Mouse (Mus musculus): ENCODE data around the gene Trpm3.

The Trpm3 gene

DNA sequence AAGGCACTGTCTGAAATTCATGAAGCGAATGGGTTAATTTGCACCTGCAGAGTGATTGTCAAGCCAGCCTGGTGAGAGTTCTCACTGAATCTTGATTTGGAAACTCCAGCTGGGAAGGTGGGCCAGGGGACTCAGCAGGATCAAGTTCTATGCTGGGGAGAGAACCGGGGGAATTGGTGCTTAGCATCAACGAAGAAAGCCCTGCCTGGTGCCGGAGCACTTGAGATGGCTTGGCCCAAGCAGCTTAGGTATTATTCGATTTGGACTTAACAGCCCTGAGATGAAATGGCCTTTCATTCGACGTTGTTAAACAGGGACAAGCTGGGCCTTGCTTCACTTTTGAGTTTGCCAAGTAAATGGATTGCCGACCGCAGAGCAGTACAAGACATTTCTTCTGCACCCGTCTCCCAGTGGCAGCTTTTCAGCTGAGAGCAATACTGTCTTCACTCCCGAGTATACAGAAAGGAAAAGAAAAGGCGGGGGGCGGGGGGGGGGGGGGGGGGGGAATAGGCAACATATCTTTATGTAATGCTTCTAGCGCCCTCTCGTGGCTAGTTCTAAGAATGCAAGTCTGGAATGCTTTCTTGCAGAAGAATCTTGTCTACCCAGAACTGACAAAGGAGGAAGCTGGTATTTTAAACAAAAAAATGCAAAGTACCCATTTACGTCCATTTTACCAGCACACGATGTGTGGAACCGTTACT lies 165.3 kb downstream of the Trpm3 start:
- DNase-seq (ENCODE audit: low read depth), result peak; percentile 35

DNA sequence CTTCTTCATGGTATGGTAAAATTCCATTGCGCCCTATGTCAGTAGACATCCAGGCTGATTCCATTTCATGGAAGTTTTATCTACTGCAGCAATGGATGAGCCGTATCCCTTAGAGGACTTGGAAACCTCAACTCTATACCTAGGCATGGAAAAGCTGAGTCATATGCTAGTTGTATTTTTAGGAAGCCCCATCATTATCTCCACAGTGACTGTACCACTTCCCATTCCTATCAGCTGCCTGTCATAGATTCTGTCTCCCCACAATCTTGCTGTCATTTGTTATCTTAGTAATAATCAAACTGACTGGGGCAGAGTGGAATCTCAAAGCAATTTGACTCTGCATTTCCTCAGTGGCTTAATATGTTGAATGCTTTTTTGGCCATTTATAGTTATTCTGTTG lies 169.2 kb downstream of the Trpm3 start:
- no peak for DNase-seq (ENCODE audit: low read depth)

DNA sequence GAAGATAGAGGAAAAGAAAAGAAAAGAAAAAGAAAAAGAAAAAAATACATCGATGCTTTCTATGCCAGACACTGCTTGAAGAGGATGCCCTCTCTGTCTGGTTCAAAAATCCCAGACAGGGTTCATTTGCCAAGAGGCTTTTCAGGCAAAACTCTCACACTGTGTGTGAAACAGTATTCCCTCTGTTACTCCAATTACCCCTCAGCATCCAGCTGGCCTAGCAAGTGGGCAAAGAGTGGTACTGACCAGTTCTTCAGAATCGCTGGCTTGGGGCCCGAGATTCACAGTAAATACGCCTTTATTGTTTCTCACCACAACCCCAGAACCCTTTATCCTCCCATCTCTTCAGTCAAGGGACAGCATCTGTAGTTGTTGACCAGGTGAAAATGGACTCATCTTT lies 178.5 kb downstream of the Trpm3 start:
- DNase-seq (ENCODE audit: low read depth), result no peak

DNA sequence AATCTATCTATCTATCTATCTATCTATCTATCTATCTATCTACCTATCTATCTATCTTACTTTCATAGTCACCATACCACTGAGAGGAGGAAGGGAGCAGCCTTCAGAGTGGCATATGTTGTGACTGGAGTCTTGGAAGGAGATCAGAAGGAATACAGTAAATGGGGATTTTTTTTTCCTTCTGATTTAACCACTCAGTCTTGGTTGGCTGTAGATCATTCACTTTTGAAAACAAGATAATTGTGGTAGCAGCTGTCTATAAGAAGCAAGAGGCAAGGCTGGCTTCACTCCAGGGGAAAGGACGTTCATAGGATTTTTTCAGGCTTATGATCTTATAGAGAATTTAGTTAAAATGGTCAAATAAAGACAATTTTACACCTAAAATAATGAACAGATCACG lies 188.0 kb downstream of the Trpm3 start:
- DNase-seq (ENCODE audit: low read depth), result no peak

DNA sequence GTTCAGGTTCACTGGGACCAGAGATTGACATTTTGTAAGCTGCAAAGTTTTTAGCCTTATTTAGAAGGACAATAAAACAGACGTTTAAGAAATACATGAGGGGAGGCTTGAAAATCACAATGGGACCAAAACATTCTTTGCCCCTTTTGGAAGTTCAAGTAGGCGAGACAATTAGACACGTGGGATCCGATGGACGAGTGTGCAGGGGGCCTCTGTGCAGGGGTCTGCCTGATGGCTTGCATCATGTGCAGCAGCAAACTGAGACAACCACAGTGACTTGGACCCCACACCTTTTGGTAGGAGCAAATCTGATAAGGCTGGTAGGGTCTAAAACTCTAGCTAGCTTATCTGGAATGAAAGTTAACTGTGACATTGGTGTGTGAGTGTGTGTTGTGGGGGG lies 188.4 kb downstream of the Trpm3 start:
- no peak for DNase-seq (ENCODE audit: low read depth)

DNA sequence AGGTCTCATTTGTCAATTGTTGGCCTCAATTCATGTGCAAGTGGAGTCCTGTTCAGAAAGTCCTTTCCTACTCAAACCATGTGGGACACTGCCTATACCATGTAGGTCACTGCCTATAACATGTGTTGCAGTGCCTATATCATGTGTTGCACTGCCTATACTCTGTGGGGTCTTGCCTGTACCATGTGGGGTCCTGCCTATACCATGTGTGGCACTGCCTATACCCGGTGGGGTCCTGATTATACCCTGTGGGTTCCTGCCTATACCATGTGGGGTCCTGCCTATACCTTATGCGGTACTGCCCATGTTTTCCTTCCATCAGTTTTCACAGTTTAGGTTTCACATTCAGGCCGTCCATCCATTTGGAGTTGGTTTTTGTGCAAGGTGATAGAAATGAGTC lies 197.4 kb downstream of the Trpm3 start:
- DNase-seq (ENCODE audit: low read depth), result no peak

DNA sequence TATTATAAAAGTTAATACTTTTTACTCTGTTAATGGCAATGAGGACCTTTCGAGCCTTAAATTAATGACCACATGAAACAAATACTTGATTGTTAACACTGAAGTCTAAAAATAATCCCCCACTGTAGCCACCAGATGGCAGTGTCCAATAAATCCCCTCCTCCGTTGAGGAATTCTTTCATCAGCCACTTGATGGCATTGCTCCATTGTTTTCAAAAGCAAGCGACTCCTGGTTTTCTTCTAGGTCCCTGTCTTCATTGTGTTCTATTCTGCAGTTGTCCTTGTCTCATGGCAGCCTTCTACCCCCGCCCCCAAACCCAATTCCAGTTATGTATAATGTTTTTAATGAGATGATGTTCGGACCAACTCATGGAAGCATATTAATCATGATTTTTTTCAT lies 198.6 kb downstream of the Trpm3 start:
- no peak for DNase-seq (ENCODE audit: low read depth)

DNA sequence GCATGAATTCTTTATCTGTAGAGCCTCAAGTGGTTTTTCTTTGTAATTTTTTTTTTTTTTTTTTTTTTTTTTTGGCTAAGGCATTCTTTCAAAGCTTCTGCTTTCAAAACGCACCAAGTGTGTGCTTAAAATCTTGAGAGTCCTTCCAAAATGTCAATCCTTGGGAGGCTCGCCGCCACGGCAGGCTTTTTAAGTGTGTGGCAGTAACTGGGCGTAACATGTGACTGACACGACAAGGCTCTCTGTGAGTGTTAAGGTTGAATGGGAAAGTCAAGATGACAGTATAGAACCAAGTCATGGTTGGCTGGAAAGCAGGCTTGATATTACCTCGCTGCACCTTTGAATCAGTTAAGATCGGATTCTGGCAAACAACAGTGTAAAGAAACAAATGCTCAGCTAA lies 200.1 kb downstream of the Trpm3 start:
- DNase-seq (ENCODE audit: low read depth), result no peak

DNA sequence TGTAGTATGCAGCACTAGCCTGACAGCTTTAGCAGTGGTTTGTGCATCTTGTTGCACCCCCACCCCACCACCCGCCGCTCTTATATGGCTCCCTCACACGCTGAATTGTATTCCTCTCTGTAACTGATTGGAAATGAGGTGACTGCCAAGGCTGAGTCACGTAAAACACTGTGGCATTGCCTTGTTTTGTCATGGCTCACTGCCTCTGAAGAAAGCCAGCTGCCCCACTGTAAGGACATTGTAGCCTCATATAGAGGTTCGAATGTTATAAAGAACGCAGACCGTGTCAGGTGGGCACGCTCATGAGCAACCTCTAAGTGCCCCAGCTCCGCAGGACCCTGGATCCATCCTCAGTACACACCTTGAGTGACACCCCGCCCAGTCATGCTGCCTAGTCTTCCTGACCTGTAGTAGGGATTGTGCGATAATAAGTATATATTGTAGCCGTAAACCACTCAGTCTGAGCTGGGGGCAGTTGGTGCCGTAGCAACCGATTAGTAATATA lies 215.2 kb downstream of the Trpm3 start:
- DNase-seq (ENCODE audit: low read depth), result no peak

DNA sequence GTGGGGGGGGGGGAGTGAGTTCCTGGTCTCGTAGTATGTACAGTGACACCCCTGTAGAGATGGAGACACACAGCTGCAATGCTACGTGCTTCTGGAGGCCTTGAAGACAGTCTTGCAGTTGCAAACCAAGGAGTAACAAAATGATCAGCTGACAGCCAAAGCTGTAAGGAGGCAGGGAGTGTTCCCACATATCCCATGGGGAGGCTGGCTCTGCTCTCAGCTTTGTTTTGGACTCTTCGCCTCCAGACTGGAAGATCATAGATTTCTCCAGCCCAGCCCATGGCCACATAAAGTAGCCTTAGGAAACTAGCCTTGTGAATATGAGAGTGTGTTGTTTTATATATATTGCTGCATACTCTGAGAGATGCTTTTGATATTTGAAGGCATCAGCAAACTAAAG lies 248.0 kb downstream of the Trpm3 start:
- no peak for DNase-seq (ENCODE audit: low read depth)

DNA sequence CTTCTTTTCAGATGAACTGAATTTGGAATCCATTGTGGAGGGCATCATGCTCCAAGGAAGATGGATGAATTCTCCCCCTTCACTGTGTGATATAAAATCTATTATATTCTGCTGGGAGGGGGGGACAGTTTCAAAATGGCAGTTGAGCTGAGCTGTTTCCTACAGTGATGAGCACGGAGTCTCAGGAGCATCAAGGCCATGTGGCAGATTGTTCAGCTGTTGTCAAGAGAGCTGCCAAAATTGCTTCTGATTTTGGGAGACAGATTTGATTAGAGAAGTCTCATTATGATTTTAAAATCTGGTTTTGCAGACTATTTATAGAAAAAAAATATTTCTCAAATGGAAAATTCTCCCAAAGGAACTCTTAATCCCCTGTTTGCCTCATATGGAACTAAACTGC lies 255.9 kb downstream of the Trpm3 start:
- DNase-seq (ENCODE audit: low read depth), result no peak

DNA sequence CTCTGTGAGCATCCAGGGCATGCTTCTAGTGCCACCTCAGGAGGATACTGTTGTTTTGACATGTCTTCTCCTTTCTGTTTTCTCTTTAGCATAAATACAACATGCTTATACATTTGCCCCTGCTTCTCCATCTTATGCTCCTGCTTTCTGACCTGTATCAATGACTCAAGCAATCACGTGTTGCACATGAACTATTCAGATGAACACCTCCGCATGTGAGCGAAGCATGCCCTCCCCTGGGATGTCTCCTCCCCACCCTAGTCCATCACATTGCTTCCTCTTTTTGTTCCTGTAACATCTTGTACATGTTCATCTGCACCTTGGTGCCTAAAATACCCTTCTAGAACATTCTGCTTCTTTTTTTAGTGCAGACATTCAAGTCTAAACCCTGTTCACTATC lies 265.2 kb downstream of the Trpm3 start:
- no peak for DNase-seq (ENCODE audit: low read depth)

DNA sequence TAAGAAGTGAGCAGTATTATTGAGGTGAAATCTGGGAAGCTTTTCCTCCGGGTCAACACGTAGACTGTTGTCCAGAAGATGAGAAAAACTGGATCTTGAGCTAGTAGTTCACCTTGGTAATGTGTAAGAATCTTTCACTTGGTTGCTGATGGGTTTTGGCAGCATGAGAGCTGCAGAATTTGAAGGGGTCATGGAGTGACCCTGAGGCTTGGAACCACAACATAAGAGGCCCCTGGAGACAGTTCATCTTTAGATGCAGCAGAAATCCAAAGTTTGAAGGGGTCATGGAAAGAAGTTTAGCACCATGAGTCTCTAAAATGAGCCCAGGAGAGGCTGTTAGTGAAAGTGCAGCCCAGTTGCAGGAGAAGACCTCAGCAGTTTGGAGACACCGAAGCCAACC lies 279.4 kb downstream of the Trpm3 start:
- no peak for DNase-seq (ENCODE audit: low read depth)

DNA sequence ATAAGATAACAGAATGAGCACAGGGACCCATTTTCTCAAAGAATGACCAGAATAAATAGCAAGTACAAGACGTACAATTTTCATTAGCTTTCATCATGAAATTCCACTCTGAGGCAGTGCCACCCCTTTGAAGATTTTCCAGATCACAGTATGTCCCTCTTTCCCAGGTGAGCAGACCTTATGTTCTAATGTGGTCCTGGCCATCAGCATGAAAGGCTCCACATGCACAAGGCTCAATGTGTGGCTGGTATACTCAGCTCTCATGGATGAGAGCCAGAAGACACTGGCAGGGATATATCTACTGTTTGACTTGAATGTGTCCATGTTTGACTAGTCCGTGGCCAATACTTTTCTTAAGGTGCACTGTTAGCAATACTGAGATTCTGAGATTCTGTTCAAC lies 298.4 kb downstream of the Trpm3 start:
- no peak for DNase-seq (ENCODE audit: low read depth)

DNA sequence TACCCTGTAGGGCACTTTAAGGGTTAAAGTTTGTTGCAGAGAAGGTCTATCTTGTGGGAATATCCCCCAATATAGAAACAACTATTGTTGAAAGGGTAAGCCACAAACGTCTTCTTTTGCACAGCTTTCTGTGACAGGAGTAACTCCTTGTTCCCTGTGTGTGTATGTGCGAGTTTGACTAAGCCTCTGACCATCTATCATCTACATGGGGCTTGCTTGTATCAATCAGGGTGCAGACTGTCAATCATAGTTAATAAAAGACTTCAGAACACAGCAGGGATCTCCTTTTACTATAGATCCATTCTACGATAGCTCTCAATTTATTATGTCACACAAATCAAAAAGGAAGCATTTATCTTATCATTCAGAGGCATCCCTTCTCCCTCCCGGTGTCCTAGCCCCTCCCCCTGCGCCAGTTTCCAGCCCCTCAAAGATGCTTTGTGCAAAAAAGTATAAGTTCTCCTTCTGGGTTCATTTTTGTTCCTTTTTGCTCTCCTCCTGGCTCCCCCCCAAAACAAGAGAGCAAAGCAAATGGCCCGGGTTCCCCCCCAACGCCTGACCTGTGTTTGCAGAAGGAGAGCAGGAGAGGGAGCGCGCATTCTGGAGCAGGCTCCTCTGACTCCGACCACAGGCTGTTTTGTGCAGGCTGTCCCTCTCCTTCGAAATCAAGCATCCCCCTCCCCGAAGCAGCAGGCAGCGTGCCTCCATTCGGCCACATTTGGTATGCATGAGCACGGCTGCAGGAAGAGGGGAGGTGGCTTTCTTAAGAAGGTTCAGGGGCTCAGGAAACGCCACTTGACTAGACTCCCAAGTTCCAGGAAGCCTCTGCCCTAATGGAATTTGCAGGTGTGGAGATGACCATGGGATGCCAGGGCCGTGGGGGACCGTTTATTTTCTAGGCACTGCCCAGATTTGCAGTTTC lies 308.8 kb downstream of the Trpm3 start:
- DNase-seq (ENCODE audit: low read depth), result no peak

DNA sequence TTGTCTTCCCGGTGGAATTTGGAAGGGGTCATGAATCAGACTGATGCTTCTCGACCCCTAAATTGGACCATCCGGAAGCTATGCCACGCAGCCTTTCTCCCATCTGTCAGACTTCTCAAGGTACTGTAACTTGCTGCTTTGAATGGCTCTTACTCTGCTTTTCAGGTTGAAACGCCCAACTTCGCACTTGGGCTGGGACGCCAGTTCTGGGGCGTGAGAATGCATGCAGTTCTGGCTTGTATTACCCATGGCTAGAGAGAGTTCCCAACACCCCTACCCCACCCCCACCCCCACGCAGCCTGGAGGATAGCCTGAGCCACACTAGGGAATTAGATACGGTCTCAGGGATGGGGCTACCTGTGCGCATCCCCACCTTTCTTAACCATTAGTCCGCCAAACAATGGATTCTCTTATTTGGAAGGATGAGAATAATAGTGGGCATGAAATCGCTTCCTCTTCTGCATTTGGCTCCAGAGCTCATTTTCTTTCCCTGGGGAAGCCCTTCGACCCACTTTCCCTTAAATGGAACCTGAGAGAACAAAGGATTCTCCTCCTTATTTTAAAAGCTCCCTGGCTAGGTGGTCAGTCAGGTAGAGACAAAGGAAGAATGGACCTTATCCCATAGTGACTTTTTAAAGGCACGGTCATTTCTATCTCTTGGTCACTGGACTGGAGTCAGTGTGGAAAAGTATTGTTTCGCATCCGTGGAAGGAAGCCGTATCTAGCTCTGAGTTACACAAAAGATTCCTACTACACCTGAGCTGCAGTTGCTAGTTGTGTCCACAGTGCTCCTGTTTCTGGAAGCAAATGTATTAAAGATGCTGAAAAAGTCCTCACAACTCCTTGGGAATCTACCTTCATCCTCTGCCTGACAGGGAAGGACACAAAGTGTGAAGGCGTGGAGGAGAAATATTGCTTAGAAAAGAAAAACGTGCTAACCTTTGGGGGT lies 309.8 kb downstream of the Trpm3 start:
- no peak for DNase-seq (ENCODE audit: low read depth)

DNA sequence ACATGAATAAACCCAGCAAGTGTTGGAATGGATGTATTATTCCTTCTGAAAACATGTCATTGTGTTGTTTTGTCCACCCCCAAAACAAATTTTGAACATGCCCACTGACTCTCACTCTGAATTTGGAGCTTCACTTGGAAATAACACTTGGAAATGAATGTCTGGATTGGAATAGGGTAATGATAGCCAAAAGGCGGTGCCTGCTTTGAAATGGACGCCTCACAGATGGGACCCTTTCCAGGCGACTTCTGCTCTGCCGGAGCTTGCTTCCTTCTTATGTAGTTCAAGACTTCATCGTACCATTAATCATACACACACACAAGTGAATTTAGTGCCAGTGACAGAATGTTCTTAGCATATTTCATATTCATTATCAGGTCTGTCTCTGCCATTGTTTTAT lies 312.4 kb downstream of the Trpm3 start:
- DNase-seq (ENCODE audit: low read depth), result no peak

DNA sequence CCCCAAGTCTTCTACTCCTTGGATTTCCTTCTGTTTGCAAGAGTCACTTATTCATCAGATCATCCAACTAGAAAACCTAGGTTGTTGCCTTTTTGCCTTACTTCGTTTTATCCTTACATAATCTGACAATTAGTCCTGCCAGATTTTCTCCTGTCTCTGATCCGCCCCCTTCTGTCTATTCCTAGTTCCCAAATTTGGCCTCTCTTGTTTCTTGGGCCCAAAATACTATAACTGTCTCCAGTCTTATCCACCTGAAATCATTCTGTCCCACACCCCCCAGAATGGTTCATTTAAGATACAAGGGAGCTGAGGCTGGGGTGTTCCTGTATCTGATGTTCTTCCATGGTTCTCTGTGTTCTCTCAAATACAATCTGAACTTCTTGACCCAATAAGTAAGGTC lies 318.1 kb downstream of the Trpm3 start:
- DNase-seq (ENCODE audit: low read depth), result no peak

DNA sequence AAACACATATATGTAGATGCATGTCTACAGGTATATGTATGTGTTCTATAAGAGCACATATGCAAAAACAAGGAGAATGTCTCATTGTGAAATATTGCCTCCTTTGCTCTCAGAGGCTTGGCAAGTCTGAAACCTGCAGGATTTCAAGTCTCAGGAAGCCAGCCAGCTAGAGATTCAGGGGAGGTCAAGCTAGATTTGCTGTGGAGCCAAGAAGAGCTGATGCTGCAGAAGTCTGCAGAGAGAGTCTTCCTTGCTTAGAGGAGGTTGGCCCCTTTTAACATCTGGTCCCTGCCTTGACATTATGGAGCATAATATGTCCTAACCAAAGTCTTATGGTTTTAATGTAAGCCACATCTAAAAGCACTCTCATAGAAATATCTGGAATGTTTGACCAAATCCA lies 323.2 kb downstream of the Trpm3 start:
- no peak for DNase-seq (ENCODE audit: low read depth)

DNA sequence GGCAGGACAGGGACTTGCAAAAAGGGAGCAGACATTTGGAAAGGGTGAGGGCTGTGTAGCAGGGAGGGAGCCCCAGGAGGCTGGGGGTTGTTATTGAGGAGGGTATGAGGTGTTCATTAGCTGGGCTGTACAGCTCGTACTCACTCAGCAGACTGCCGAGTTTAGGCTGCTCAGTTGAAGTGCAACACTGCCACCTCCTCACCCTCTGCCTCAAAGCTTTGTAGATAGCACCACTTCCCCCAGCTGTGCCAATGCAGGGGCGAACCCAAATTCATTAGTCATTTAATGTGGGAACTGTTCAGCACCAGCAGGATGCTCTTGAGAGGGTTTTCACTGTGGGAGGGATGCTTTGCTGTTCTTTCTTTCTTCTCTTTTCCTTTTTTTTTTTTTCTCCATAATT lies 324.7 kb downstream of the Trpm3 start:
- no peak for DNase-seq (ENCODE audit: low read depth)

DNA sequence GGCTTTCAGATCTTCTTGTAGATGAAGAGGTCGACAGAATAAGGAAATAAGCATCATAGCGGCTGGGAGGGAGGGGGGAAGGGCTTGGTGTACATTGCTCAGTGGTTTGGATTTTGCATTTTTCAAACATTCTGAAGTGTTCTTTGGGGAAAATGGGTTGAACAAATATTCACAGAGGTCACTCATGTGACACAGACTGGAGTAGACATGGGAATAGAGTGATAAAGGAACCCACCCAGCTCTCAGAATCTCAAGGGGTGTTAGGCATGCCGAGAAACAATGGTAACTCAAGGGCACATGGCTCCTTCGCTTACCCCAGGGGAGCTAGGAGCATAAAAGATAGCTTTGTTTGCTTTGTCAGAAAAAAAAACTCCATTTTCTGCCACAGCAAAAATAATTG lies 330.8 kb downstream of the Trpm3 start:
- no peak for DNase-seq (ENCODE audit: low read depth)

DNA sequence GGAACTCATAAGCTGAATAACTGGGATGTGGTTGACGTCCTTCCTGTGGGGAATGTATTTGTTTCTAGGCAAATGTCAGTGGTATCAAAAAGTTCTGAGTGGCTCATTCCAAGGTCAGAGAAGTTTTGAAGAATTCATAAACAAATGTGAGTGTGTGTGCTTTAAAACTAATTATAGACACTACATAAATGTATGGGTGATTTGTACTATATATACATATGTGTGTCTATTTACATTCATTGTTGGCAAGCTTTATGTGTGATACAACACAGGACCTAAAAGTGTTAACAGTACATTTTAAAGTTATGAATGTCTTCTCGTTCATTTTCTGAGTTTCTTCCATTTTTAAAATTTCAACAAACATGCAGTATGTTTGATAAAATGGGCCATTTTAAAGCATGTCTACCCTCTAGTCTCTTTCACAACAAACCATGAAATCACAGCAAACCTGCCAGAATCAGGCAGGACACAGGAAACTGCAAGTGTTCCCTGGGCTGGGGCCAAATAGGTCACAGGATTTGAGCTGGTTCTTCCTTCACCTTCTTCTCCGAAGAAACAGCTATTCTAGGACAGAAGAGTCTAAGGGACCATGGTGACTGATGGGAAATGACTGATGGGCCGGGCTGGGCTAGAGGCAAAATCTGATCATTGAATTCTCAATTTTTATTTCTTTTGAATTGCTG lies 334.3 kb downstream of the Trpm3 start:
- DNase-seq (ENCODE audit: low read depth), result no peak
